Mouse (Mus musculus) megakaryocyte progenitor cell, adult 5-6 weeks (primary cell): ENCODE measurements at regions not wholly inside any gene's neighbourhood (a gene's known extent, or its start where the extent isn't known, plus 50 kb on each side); places are given as distances from the start of the nearest gene placed in this dataset.

Source experiments
- ATAC-seq: replicated peaks from 2 replicates; pipeline ENCODE4 v1.8.0; 2016; ENCODE audit warnings: mild to moderate bottlenecking, moderate TSS enrichment, inconsistent platforms; ENCODE audit not compliant: poor library complexity

- no peak for ATAC-seq
Measured at GRCm38 (mm10) chr9:50395543-50395942, 50.8 kb upstream of the Rpl10-ps3 start.

DNA sequence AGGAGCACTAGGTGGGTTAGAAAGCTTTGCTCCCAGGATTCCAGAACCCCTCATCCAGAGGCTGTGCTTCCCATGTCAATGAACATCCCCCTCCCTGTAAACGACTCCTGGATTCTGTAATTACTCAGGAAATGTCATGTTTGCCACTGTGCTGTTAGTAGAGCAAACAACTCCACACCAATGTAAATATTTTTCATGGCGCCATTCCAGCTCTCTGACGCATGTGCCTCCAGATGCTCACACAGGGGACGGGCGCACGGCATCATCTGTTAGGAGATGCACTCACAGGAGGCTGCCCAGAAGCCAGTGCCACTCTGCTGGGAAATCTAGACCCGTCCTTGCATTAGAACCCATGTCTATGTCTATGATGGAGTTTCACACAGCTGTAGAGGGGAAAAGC, 51.3 kb upstream of the Rpl10-ps3 start:
- ATAC-seq = no peak

DNA sequence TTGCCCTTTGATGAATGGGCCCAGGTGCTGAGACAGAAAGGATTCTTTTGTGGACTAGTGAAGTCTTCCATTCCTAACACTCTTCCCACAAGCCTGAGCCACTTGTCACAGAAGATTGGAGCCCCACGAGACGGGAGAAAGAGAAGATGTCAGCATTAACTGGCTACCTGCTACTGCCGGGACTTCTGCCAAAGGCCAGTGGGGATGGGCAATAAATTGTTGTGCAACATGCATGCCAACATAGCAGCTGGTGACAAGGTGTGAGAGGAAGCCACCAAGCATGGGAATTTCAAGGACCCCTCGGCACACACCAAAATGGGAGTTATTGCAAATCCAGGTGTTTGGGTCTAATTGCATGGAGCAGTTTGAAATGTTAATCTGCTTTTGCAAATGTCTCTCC, 63.6 kb upstream of the Rpl10-ps3 start:
- ATAC-seq = no peak

GRCm38 (mm10) chr9:50408845-50409244, 64.1 kb upstream of the Rpl10-ps3 start:
- no peak for ATAC-seq

- ATAC-seq = no peak
Measured at GRCm38 (mm10) chr9:50412986-50413385, 68.2 kb upstream of the Rpl10-ps3 start.

DNA sequence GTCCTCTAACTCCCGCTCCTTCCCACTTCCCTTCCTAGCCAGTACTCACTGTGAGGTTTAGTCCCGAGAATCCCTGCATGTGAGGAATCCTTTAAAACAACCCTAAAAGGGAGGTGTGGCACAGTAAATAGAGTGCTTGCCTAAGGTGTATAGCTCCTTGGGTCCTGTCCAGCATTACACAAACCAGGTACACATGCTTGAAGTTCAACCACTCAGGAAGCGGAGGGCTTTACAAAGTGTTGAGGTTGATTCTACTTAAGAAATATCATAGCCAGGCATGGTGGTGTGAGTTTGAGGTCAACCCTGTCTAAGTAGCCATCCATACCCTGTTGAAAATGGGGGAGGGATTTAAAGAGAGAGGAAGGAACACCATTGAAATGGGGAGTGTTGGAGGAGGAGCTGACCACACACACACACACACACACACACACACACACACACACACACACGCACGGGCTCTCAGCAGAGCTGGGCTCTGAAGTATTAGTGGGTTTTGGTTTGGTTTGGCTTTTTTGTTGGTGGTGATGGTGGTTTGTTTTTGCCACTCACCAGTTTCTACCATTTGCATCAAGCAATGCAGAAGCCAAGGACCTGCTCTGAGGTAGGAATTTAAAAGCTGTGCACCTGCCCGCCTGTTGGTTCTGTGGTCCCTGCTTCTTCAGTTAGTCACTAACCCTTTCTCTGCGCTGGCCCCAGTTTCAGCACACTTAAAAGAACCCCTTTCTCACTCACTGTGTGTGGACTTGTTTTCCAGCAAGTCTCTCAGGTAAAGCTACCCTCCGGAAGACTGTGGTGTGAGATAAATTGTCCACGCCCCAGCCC, 69.0 kb upstream of the Rpl10-ps3 start:
- ATAC-seq = peak; percentile 40

DNA sequence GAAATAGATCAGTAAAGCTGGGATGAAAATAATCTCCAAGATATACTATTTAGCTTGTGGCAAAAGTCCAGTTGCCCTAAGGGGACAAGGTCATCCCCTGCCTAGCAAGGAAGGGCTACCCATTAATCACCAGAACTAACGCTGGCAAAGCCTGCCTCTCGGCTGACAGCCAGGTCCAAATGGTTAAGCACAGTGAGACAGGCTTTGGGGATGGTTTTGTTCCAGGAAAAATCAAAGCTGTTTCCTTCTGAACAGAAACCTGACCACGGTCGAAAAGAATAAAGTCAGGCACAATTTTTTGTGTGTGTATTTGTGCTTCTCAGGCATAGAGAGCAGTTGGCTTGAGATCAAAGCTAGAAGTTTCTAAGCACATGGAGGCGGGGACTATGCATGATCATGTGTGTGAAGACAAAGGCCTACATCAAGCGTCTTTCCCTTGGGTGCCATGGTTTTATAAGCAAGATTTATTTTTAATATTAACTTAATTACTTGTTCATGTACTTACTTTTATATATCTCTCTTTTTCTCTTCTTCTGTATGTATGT, 70.1 kb upstream of the Rpl10-ps3 start:
- no peak for ATAC-seq

DNA sequence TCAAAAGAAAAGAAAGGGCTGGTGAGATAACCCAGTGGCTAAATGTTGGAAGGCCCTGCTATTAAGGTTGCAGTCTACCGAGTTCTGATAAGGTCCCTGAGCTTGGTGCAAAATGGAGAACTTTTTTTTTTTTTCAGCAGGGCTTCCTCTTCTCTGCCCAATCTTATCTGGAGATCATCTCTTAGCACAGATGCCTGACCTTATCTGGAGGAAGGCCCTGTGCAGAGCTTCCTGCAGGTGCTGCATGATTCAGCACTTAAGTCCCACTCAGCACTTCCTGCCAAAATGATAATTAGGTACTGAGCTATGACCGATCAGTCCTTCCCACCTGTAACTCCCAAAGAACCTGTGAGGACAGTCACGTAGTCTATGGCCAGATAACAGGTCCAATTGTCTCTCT, 71.9 kb upstream of the Rpl10-ps3 start:
- ATAC-seq = peak; percentile 91

- no peak for ATAC-seq
Measured at GRCm38 (mm10) chr9:50421061-50421460, 73.3 kb upstream of the Plet1 start.

DNA sequence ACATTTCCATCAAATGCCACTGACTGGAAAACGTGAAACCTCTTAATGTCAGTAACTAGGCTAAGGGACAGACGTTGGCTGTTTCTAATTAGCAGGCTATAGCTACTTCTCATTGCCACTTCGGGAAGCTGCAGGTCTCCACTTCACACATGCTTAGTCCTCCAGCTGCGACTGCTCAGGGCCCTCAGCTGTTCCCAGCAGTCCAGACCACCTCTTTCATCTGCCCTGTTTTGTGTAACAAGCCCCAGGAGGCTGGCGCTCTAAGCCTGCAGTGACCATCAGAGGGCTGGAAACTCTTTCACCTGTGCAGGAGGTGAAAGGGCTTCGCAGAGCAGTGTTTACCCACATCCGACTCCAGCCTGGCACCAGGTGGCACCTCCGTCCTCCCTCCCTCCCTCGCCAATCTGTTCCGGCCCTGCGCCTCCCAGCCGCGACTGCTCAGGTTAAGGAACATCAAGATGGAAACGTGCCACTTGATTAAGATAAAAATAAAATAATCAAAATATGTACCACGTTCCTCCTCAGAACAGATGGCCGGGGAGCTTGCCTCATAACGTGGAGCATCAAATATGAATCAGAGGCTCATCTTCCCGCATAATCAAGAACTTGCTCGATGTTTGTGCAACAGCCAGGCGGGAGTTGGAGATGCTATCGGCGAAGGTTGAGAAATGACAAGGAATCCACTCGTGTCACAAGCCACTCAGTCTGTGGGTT, 72.6 kb upstream of the Plet1 start:
- ATAC-seq = no peak

DNA sequence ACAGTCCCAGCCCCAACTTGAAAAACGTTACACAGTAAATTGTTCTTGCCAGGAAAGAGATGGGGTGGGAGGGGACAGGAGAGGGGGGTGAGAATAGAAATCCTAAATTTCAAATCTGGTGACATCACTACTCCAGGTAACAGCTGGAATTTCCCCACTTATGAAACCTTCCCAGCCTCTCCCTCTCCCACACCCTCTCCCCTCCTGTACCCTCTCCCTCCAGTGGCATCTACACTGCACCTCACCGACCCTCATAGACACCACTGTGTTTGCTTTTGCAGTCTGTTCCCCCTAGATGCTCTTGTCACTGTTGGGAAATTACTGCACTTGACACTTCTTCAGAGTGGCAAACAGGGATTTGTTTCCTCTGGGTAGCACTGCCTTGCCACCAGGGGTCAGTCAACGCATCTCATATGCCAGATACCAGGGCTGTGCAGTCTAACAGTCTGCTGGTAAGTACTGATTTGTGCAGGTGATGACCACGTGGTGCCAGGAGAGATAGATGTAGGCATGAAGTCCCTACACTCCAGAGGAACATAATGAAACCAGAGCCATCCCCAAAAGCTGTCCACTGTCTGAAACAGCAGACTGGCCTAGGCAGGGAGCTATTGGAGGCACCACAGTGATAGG, 68.3 kb upstream of the Plet1 start:
- ATAC-seq = peak; percentile 59

DNA sequence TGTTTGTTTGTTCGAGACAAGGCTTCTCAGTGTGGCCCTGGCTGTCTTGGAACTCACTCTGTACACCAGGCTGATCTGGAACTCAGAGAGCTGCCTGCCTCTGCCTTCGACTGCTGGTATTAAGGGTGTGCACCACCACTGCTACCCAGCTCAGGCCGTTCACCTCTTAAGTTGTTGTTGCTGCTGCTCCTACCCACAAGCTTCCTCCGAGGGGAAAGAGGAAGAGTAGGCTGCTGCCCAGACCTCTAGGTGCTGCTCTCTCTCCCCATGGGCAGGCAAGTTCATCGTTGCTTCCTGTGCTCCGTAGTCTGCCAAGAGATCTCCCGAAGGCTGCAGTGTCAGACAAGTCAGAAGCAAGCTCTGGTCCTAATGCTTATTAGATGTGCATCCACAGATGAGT, 64.2 kb upstream of the Plet1 start:
- peak; percentile 66 for ATAC-seq

DNA sequence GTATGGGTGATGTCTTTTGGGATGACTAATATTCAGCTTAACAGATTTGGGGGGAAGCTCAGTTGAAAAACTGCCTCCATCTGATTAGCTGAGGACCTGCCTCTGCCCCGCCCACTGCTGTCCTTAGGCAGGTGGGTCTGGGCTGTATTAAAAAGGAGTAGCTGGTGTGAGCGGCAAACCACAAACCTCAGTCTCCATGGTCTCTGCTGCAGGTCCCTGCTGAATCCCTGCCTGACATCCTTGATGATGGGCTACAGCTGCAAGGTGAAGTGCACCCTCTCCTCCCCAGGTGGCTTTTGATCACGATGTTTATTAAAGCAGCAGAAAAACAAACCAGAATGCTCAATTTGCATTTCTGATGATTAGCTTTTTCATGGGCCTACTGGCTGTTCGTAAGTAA, 60.8 kb upstream of the Plet1 start:
- ATAC-seq = no peak

DNA sequence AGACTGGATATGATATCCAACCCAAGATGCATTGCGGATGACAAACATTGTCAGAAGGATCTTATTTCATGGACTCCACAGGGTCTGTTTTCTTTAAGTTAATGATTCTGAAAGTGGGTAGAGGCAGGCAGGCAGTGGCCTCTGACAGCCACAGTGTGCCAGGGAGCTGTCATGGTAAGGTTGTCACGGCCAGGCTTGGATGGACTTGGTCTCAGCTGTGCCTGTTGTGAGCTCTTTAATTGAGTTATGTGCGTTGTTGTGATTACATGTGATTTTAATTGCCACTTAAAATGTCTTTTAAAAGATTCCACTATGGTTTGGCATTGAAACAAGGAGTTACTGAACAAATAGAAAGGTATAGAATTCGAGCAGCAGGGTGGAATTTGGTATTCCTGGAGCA, 60.3 kb upstream of the Plet1 start:
- no peak for ATAC-seq

DNA sequence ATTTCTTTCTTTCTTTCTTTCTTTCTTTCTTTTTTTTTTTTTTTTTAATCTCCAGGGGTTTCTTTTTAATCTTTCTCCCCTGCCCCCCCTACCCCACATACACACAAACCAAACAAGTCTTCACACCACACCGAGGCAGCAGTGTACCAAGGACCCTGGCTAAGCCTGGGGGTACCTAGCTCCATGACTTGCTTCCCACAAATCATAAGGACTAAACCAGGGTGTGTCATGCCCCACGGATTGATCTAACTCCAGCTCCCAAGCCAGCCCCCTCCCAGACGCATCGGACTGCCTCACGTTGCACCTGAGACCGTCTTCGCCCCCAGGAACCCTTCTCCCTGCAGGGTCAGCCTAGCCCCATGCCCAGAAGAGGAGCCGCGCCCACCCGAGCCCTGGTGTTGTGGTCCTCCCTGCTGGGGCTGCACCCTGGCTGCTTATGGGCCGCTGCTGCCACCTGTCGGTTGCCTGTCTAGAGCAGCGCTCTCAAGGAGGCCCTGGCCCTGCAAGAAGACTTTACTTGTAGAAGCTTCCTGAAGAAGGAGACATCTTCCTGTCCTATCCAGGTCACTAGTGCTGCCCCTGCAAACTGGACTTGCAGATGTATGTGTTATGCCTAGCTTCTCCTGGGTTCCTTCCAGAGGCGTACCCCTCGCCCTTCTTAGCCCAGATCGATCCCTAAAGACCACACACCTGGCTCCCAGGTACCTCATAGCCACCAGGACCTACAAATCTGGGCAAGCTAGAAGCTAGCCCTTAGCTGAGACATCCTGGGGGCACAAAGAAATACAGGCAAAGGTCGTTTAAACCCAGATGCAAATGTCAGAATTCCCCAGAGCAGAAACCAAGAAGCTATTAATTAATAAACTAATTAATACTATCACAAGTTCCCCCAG, 56.2 kb upstream of the Plet1 start:
- peak; percentile 96 for ATAC-seq

DNA sequence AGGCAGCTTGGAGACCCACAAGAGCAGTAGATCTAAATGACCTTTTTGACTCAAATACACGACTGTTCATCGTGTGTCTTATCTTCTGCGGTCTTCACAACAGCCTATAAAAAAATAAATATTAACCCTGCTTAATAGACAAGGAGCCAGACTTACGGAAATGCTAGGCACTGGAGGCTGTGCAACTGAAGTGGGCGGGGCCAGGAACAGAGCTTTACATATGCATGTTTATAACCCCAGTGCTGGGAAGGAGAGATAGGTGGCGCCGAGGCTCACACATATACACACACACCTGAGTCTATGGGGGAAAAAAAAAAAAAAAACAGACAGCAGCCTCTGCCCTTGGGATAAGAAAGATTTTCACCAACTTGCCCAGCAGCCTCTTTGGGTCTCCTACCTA, 55.6 kb upstream of the Plet1 start:
- no peak for ATAC-seq

- ATAC-seq = no peak
Measured at GRCm38 (mm10) chr9:50440222-50440621, 54.1 kb upstream of the Plet1 start.

DNA sequence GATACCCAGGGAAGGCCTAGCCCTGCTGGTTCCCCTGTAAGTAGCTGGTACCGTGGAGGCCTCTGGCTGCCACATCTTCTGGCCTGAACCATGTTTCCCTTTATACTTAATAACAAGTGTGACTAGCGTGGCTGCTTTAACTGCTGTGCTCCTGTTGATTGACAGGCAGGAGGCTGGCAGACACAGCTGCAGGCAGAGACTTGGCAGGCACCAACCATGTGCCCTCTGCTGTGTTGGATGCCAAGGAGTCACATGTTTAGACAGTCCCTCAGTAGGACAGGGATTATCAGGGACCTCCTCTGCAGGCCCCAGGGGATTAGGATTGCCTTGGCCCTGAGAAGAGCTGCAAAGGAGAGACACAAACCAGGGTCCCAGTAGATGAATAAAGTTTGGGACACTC, 53.6 kb upstream of the Plet1 start:
- ATAC-seq = no peak

DNA sequence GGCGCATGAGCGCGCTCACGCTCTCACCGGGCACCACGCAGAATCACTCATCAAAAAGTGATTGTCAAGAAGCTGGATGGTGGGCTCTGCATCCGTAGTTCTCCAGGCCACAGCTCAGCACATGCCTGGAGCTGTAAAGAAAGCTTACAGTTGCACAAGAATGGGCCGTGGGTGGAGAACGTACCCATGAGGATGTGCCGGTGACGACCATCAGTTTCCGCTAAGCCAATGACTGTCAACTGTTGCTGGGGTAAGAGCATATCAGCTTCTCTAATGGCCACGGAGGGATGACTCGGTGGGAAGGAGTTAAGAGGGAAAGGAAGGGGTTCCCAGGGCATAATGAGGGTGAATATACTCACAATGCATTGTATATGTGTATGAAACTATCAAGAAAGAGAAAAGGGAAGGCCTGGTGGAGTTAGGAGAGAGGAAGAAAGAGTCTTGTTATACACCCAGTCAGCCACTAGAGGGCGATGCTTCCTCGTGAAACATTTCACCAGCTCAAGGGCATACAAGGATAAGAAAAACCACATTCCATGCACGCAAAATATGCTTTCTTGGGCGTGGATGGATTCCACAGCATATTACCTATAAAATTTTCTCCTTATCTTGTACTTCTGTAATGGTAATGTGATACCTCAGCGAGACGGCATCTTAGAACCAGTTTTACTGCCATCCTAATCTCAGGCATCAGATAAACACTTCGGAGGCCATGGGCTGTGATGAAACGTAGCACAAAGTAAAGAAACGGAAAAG, 50.4 kb upstream of the Plet1 start:
- ATAC-seq = peak; percentile 85
